Mouse (Mus musculus) cerebellum, adult 2 months (tissue): Measurements from ENCODE around the gene Inpp5a.

ENCODE experiments used
- CTCF ChIP-seq: fragments of 200-500 bp; IDR thresholded peaks from 2 replicates; pipeline ENCODE4 v1.5.1; 2011; ENCODE audit warnings: low read depth, mild to moderate bottlenecking, control low read depth, low read length, moderate library complexity, borderline replicate concordance; ENCODE audit not compliant: insufficient read depth
- POLR2A ChIP-seq: fragments of 200-500 bp; IDR thresholded peaks from 2 replicates; pipeline ENCODE4 v1.6.1; 2011; ENCODE audit warnings: low read length, control low read depth, borderline replicate concordance; ENCODE audit not compliant: insufficient read depth

- TF ChIP-seq POLR2A (no peak), CTCF (no peak)
These were observed 109.2 kb downstream of the Inpp5a start for GRCm38 (mm10) chr7:139498038-139498625.
